Mouse (Mus musculus): ENCODE data around the gene Irf4. TPM values are rescaled to one million over a fixed set of nuclear protein-coding genes. Genes with fewer than 3 reads are reported as not detected.
A peak's percentile ranks its signal among the peaks of the same experiment; 100 is the strongest.

The Irf4 gene
- polyA plus RNA-seq, 1 experiment from 2014 or later, result 0.07 TPM

DNA sequence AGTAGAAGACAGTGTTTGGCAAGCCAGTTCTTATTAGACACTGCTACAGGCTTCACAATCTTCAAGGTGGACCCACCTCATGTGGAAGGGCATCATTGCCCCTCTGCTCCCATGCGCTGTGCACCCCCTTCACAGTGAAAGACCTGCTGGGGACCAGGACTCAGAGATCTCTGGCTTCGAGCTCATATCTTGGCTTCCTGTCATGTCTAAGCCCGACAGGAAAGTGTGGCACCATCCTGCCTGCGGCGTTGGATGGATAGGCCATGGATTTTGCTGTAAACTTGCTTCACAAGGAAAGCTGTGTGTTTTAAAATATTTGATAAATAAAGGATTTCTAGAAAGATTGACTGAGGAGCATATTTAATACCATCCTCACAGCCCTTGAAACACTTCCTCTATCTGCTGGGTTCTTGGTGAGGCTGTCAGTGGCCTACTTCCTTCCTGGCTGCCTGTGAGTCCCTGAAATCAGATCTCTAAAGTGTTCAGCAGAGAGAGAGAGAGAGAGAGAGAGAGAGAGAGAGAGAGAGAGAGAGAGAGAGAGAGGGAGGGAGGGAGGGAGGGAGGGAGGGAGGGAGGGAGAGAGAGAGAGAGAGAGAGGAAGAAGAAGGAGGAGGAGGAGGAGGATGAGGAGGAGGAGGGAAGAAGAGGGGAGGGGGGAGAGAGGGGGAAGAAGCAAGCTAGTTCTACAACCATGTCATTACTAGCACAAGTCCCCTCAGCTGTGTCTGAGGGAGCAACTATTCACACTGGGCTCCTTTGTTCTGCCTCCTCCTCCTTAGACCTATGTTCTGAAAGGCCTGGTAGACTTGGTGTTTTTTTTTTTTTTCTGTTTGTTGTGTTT is 17.8 kb downstream of the Irf4 start:
- WGBS, result 91% methylated on average over 5 of the region's 5 CpGs
- H3K4me3 ChIP-seq (replicated peaks), result no peak overlapping the region

DNA sequence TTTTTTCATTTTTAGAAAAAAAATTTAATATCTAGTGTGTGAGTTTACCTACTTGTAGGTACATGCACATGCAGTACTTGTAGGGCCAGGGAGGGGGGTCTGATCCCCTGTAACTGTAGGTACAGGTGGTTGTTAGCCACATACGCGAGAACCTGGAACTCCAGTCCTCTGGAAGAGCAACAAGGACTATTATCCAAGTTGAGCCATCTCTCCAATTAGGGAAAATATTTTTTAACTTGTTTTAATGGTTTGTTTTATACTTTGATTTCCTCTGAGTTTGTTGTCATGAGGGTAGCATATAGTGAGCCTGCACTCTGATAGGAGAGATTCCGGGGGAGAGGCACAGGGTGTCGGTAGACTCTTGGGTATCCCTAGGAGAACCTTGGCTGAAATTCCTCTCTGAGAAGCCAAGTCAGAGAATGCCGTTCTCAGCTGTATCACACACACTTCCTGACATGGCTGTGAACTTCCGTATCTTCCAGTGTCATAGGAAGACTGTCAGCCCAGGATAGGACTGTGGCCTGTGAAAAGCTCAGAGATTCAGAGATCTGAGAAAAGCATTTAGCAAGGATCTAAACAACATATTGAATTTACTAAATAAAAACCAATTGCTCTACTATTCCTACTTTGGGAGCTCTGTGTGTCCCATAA is 18.6 kb downstream of the Irf4 start:
- ATAC-seq, result no peak
- Histone ChIP-seq H3K9ac (replicated peaks) (no peak overlapping the region), H3K36me3 (no peaks in the 10 kb centered on the region), H3K27me3 (no peaks in the 10 kb centered on the region), H3K4me1 (replicated peaks) (no peaks in the 10 kb centered on the region), H3K9me3 (no peaks in the 10 kb centered on the region), H3K27ac (no peak overlapping the region), H3K4me3 (replicated peaks) (no peak overlapping the region), H3K4me2 (replicated peaks) (no peak overlapping the region)
- 92% methylated on average over 6 of the region's 6 CpGs for WGBS

More for the DNA sequence above, 17.8 kb downstream of the Irf4 start:
- H3K27ac ChIP-seq, result no peak overlapping the region
- no peak for ATAC-seq
- H3K36me3 ChIP-seq, result no peaks in the 10 kb centered on the region
- no peak overlapping the region for H3K4me2 ChIP-seq (replicated peaks)
- H3K9ac ChIP-seq (replicated peaks), result no peak overlapping the region
- H3K27me3 ChIP-seq, result no peaks in the 10 kb centered on the region
- H3K9me3 ChIP-seq, result no peaks in the 10 kb centered on the region
- H3K4me1 ChIP-seq (replicated peaks), result no peaks in the 10 kb centered on the region

DNA sequence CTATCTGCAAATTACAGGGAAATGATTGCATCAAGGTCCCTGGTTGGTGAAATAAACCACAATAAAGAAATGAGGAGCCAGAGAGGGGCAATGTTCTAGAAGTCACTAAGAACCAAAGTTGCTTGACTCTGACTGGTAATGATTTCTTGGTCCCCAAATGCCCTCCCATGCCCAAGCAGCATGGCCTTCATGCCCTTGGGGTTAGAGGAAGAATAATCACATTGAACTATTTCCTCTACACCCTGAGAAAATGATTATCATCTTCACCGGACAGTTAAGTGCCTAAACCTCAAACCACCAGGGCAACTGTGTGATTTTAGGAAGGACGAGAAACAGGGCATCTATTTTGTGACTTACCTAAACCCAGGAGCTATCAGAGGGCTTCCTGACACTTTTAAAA is 27.0 kb downstream of the Irf4 start:
- no peaks in the 10 kb centered on the region for H3K9me3 ChIP-seq
- H3K36me3 ChIP-seq, result no peaks in the 10 kb centered on the region
- no peak overlapping the region for H3K27ac ChIP-seq
- no peak overlapping the region for H3K4me2 ChIP-seq (replicated peaks)
- no peaks in the 10 kb centered on the region for H3K27me3 ChIP-seq
- no peak overlapping the region for H3K4me3 ChIP-seq (replicated peaks)
- no peaks in the 10 kb centered on the region for H3K4me1 ChIP-seq (replicated peaks)
- no peak for ATAC-seq
- 94% methylated on average over 2 of the region's 2 CpGs for WGBS
- no peak overlapping the region for H3K9ac ChIP-seq (replicated peaks)

DNA sequence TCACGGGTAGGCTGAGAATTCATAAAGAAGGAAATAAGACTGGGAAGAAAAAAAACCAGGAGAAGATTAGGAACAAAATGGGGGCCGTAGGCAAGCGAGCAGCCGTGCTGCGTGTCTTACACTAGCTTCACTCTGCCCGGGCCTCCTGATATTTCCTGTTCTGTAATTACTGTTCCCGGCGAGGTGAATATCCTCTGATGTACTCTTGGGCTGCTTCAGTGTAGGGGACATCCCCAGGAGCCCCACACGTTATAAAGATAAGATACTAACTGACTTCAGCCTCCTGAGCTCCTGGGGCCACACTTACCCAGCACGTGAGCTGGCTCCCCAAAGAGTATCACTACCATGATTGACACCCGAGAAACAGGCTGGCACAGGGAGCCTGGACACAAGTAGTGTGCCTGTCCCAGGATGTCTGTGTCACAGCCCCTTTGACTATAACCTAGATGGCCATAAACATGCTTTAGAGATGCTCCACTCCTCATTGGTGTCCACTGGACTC is 28.7 kb downstream of the Irf4 start:
- no peak overlapping the region for H3K4me2 ChIP-seq (replicated peaks)
- H3K4me3 ChIP-seq (replicated peaks), result no peak overlapping the region
- H3K27ac ChIP-seq, result no peak overlapping the region
- no peak for ATAC-seq
- whole genome bisulfite sequencing, result 85% methylated on average over 11 of the region's 11 CpGs
- no peaks in the 10 kb centered on the region for H3K36me3 ChIP-seq
- H3K9me3 ChIP-seq, result no peaks in the 10 kb centered on the region
- H3K9ac ChIP-seq (replicated peaks), result no peak overlapping the region
- H3K27me3 ChIP-seq, result no peaks in the 10 kb centered on the region
- H3K4me1 ChIP-seq (replicated peaks), result no peaks in the 10 kb centered on the region

DNA sequence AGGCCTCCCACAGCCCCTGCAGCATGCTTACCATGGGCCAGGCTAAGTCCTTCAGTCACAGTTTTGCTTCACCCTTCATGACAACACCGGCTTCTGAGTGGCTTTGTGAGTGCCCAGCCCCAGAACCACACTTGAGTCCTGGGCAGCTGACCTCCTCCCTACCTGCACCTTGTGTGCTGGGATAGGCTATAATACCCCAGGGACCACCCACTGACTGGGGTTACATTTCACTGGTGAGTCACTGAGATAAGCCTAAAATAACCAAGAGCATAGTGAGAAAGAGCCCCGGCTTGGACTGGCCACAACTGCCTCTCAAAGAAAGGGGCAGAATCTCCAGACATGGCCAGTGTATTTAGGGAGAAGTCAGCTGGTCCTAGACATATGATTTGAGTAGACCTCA is 32.9 kb downstream of the Irf4 start:
- ATAC-seq, result no peak

DNA sequence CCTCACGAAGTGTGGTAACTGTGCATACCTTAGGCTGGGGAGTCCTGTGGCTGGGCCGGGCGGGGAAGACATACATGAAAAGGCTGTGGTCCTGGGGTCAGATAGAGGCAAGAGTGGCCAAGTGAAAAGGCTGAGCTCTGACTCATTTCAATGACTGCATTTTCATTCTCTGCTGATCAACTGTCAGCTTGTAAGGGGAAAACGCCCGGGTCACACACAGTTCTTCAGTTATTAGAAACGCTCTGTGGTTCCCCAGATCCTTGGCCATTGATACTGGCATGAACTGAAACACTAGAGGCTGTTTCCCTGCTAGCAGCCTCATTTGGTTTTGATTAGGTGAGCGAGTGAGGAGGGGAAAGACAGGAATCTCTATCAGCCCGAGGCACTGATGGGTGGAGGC is 33.4 kb downstream of the Irf4 start:
- no peaks in the 10 kb centered on the region for H3K27me3 ChIP-seq
- H3K9me3 ChIP-seq, result no peaks in the 10 kb centered on the region
- H3K27ac ChIP-seq, result no peak overlapping the region
- H3K9ac ChIP-seq (replicated peaks), result no peak overlapping the region
- no peak overlapping the region for H3K4me2 ChIP-seq (replicated peaks)
- ATAC-seq, result no peak
- H3K4me3 ChIP-seq (replicated peaks), result no peak overlapping the region
- H3K4me1 ChIP-seq (replicated peaks), result no peaks in the 10 kb centered on the region
- WGBS, result 57% methylated on average over 8 of the region's 8 CpGs
- H3K36me3 ChIP-seq, result no peaks in the 10 kb centered on the region

More for the DNA sequence above, 32.9 kb downstream of the Irf4 start:
- WGBS, result 67% methylated on average over 2 of the region's 2 CpGs
- Histone ChIP-seq H3K9me3 (no peaks in the 10 kb centered on the region), H3K27me3 (no peaks in the 10 kb centered on the region), H3K4me2 (replicated peaks) (no peak overlapping the region), H3K9ac (replicated peaks) (no peak overlapping the region), H3K36me3 (no peaks in the 10 kb centered on the region), H3K27ac (no peak overlapping the region), H3K4me1 (replicated peaks) (no peaks in the 10 kb centered on the region), H3K4me3 (replicated peaks) (no peak overlapping the region)

DNA sequence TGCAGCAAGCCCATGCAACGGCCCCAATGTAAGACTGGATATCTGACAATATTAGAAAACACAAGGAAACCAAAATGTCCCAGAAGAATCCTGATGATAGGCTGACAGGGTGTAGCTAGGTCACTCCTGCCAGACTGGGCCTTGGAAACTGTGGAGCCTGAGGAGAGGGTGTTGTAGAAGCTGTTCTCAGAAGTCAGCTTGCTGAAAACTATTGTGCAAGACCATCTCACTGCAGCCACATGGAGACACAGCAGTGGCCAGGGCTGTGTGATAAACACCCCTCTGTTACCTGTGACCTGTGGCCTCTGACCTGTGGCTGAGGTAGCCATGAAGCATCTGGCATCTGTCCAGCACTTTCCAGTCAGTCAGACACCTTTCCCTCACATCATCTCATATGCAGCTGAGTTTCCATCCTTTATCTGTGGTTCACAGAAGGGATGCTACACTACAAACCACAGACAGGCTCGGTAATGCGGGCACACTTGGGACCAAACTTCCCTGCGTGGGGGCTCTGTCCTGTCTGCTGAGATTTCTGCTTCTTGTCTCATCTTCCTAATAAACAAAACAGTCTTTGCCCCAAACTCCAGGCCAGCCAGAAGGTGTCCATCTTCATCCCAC is 36.5 kb downstream of the Irf4 start:
- Histone ChIP-seq H3K27ac (no peak overlapping the region), H3K27me3 (no peaks in the 10 kb centered on the region), H3K4me2 (replicated peaks) (no peak overlapping the region), H3K36me3 (no peaks in the 10 kb centered on the region), H3K9me3 (no peaks in the 10 kb centered on the region), H3K9ac (replicated peaks) (no peak overlapping the region), H3K4me1 (replicated peaks) (no peaks in the 10 kb centered on the region), H3K4me3 (replicated peaks) (no peak overlapping the region)
- no peak for ATAC-seq
- WGBS, result 90% methylated on average over 4 of the region's 4 CpGs

DNA sequence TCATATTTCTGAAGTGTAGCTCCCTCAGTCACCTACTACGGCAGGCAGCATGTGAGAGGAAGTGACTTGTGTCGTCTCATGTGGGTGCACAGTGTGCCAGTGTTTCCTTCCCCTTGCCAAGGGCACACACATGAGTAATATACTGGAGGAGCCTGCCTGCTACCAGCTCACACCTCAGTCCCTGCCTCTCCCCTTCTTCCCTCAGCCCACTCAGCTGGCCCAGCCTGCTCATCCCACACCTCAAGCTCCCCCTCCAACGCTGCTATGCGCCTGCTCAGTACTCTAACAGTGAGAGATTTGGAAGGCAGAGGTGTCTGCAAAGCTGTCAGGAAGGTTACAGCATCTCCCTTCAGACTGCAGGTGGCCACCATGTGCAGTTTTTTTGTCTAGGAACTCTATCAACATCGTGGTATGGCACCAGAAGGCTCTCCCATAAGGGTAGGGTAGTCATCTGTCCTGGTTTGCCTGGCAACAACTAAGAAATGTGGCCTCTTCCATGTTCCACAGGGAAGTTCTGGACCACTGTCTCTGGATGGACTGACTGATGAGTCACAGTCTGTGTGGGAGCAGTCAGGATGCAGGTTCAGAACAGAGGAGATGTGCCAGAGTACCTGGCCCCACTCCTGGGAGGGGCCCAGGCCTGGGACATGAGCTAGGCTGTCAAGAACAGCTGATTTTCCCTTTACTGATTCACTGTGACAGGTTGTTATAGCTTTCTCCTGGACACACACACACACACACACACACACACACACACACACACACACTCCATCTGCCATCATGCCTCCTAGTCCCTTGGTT is 37.4 kb downstream of the Irf4 start:
- 89% methylated on average over 5 of the region's 5 CpGs for WGBS
- no peaks in the 10 kb centered on the region for H3K9me3 ChIP-seq
- H3K4me1 ChIP-seq (replicated peaks), result no peaks in the 10 kb centered on the region
- no peak overlapping the region for H3K9ac ChIP-seq (replicated peaks)
- no peaks in the 10 kb centered on the region for H3K27me3 ChIP-seq
- peak; percentile 25; the same call in 1 of the 2 replicates for ATAC-seq
- no peak overlapping the region for H3K27ac ChIP-seq
- H3K4me3 ChIP-seq (replicated peaks), result no peak overlapping the region
- no peak overlapping the region for H3K4me2 ChIP-seq (replicated peaks)
- H3K36me3 ChIP-seq, result no peaks in the 10 kb centered on the region

DNA sequence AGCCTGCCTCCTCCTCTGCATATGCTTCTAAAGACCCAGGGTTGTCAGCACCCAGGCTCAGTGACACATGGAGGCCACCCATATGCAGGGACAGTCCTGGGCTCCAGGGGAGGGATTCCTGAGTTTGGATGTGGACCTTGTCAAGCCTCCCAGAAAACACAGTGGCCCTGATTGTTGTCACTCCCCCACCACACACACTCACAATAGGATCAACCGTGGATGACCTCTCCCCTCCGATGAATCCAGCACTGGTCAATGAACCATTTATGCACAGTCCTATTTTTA is 38.0 kb downstream of the Irf4 start:
- Histone ChIP-seq H3K9me3 (no peaks in the 10 kb centered on the region), H3K27me3 (no peaks in the 10 kb centered on the region), H3K36me3 (no peaks in the 10 kb centered on the region), H3K4me1 (replicated peaks) (no peaks in the 10 kb centered on the region), H3K4me2 (replicated peaks) (no peak overlapping the region), H3K27ac (no peak overlapping the region), H3K9ac (replicated peaks) (no peak overlapping the region), H3K4me3 (replicated peaks) (no peak overlapping the region)
- ATAC-seq, result no peak
- 53% methylated on average over 2 of the region's 2 CpGs for WGBS

DNA sequence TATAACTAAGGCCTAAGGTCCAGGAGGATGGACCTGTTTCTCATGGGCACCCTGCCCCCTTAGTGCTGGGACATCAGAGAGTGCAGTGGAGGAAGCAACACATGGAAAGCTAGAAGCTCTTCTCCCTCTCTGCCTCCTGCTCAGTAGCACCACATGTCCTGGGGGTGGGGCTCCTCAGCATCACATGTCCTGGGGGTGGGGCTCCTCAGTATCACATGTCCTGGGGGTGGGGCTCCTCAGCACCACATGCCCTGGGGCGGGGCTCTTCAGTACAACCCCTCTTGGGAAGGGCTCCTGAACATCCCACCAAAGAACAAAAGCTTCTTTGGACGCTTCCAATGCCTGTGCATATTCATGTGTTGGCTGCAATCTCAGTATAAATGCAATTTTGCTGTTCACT is 38.5 kb downstream of the Irf4 start:
- 71% methylated on average over 2 of the region's 2 CpGs for WGBS
- no peak for ATAC-seq
- H3K27me3 ChIP-seq, result no peaks in the 10 kb centered on the region

DNA sequence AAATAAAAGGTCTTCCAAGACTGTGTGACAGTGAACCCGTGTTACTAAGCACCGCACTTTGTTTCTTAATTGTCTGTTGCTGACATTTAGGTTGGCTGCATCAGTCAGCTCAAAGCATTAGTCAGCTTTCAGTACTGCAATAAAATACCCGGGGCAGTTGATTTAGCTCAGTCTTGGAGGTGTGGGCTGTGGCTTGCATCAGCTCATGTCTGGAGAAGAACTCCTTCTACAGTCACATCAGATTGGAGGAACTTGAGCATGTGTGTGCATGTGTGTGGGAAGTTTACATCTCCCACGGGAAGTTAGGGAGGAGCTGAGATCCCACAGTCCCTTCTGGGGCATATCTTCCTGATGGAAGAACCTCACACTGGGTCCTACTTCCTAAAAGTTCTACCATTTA is 38.9 kb downstream of the Irf4 start:
- Histone ChIP-seq H3K4me1 (replicated peaks) (no peaks in the 10 kb centered on the region), H3K9ac (replicated peaks) (no peak overlapping the region), H3K27ac (no peak overlapping the region), H3K36me3 (no peaks in the 10 kb centered on the region), H3K4me3 (replicated peaks) (no peak overlapping the region), H3K27me3 (no peaks in the 10 kb centered on the region), H3K9me3 (no peaks in the 10 kb centered on the region), H3K4me2 (replicated peaks) (no peak overlapping the region)
- 87% methylated on average over 4 of the region's 4 CpGs for WGBS
- ATAC-seq, result no peak

More for the DNA sequence above, 38.5 kb downstream of the Irf4 start:
- no peaks in the 10 kb centered on the region for H3K36me3 ChIP-seq
- H3K4me2 ChIP-seq (replicated peaks), result no peak overlapping the region
- no peak overlapping the region for H3K27ac ChIP-seq
- H3K4me3 ChIP-seq (replicated peaks), result no peak overlapping the region
- no peak overlapping the region for H3K9ac ChIP-seq (replicated peaks)
- H3K9me3 ChIP-seq, result no peaks in the 10 kb centered on the region
- H3K4me1 ChIP-seq (replicated peaks), result no peaks in the 10 kb centered on the region

DNA sequence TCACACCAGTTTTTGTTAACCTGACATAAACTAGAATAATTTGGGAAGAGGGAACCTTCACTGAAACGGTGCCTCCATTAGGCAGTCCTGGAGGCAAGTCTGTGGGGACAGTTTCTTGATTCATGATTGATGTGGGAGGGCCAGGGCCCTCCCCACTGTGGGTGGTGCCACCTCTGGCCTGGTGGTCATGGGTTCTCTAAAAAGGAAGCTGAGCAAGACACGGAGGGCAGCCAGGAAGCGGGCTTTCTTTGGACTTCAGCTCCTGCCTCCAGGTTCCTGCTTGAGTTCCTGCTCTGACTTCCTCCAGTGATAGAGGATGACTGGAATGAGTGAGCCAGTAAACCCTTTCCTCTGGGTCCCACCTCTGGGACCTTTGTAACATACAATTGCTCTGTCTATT is 39.4 kb downstream of the Irf4 start:
- H3K9me3 ChIP-seq, result no peaks in the 10 kb centered on the region
- no peak for ATAC-seq
- no peaks in the 10 kb centered on the region for H3K4me1 ChIP-seq (replicated peaks)
- no peak overlapping the region for H3K27ac ChIP-seq
- 94% methylated on average over 3 of the region's 3 CpGs for WGBS
- H3K36me3 ChIP-seq, result no peaks in the 10 kb centered on the region
- H3K4me2 ChIP-seq (replicated peaks), result no peak overlapping the region
- no peak overlapping the region for H3K4me3 ChIP-seq (replicated peaks)
- H3K9ac ChIP-seq (replicated peaks), result no peak overlapping the region
- H3K27me3 ChIP-seq, result no peaks in the 10 kb centered on the region
